Mouse (Mus musculus) natural killer cell, adult 2 months (primary cell): ENCODE measurements around the gene Ptar1.

Experiments
- DNase-seq, 2 experiments: peaks; one replicate each; pipeline ENCODE4 v3.0.0; 2022; ENCODE audit warnings: low spot score in 2 of 2

Gene Ptar1

DNA sequence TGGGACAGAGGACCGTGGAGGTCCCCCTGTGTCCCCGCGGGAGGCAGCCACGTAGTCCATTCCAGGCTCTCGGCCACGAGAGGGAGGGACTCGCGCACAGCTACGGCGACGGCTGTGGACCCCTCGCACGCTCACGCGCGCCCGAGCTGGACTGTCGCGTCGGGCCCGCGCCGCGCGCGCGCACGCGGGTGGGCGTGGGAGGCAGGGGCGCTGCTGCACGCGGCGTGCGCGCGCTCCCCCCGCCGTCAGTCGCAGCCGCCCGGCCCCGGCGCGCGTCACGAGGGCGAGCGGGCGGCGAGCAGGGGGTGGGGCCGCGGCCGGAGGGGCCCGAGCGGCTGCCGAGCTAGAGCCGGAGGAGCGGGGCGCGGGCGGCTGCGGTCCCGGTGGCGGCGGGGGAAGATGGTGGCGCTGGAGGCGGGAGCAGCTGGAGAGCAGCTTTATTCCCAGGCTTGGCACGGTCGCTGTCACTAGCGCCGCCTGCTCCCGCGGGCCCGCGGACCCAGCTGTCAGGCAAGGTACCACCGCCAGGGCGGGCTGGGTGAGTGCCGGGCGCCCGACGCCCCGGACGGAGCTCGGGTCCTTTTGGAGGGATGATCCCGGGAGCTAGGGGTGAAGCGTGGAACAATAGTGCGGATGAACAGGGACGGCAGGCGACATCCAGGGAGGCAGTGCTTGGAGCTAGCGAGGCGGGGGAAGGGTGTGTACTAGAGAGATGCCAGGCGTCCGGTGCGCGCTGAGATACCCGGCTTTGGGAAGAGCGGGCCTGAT lies 71.5 kb downstream of the Ptar1 start, which contains the start of gene Apba1:
Gene Apba1 (plus strand): TSS at position 334 of the 768 bp plus-strand sequence.
- peak; percentile 11 to 26 for DNase-seq

DNA sequence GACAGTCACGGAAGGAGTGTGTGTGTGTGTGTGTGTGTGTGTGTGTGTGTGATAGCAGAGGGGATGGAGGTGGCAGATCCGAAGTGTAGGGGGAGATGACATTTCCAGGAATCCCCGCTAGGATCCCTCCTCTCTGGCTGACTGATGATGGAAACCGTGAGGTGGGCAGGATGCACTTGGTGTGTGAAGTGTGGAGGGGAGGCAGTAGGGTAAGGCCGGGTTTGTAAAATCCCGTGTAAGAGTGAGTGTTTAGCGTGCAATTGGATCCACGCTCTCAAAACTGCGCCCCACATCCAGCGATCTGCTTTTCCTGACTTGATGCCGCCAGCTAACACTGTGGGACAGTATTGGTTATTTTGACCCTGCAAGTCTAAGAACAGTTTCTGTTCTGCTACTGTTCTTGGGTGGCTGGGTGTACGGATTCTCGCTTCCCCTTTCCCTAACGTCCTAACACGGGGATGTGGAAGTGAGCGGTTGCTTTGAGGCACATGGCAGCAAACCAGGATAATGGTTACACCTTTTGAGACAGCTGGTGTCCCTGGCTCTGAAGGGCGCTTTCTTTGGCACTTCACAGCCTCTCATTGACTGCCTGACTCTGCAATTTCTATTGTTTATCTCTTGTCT lies 72.2 kb downstream of the Ptar1 start:
- peak in 1 of 2 experiments; percentile 21 for DNase-seq

DNA sequence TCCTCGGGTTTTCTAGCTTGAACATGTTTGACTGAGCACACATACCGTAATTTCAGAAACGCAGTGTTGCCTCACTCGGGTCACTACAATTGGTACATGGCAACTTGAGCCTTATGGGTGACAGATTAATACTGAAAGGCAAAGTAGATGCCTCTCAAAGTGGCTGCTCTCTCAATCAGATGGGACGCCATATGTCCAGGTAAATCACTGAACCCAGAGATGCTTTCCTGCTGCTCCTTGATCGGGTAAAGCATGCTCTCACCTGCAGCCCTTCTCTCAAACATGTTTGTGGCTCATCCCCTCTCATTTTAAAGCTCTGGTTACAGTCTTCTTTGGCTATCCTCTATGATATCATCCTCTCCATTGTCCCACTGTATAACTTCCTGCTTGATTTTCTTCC lies 76.1 kb downstream of the Ptar1 start:
- DNase-seq: no peak

DNA sequence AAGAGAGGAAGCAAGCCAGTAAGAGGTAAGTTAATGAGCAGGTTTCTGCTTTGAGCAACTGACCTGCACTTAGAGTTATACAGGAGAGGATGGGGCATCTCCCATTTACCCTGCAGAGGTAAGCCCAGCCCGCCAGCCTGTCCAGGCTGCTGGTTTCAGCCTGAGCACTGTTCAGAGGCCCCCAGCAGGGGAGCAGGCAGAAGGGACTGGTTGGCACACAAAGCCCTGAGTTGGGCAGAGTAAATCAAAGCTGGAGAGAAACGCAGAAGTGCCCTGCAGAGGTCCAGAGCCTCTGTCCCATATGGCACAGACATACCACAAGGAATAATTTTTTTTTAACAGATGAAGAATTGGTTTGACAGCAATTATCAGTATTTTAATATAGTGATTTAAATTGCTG lies 76.8 kb downstream of the Ptar1 start:
- DNase-seq: no peak

DNA sequence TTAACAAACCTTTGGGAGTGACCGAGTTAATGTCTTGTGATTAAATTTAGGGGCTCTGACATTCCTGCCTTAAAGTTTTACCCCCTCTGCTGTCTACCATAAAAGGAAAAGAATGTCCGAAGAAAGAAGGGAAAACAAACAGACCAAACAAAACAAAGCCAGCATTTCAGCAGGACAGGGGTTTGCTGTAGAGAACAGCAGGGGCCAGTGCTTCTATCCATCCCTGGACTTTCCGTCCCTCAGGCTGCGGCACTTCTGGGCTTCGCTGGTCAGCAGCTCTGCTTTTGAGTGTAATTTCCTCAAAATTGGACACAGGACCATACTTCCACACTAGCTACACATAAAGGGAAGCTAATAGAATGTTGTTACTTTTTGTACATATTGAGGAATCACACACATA lies 81.6 kb downstream of the Ptar1 start:
- no peak for DNase-seq

DNA sequence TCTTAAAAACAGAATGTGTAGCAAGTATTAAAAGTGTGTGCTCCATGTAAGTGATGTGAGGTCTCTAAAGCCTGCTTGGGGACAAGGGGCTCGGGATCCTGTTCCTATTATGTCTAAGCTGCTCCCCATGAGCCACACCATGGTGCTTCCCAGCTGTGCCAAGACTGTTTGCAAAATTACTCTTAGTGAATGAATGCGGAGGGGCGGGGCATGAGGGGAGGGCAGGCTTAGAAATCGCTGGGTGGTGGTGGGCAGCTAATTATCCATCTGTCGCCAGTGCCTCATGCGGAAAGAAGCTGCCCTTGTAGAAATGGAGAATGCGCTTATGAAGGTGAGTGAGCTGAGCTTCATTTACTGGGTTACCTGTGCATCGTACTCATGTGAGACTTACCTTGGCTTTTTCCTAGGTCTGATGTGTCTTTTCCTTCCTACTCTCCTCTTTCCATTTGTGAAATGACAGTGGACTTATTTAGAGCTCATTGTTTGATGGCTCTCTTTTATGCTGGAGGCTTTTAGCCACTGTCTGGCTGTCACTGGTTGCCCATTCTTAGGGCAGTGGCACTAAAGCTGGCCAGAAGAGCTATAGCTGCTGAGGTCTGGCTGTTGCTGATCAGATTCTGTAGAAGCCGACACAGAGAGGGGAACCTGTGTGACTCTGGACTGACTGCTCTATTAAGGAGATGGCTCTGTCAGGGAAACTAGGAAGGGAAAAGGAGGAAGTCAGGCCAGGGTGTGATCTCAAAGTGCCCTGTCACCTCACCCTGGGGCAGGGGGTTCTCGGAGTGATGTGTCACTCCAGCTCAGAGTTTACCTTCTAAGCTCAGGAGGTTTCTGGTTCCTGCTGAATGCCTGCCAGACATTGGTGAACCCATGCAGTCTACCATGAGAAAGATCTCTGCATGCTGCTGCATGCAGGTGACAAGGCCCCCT lies 83.5 kb downstream of the Ptar1 start:
- no peak for DNase-seq

DNA sequence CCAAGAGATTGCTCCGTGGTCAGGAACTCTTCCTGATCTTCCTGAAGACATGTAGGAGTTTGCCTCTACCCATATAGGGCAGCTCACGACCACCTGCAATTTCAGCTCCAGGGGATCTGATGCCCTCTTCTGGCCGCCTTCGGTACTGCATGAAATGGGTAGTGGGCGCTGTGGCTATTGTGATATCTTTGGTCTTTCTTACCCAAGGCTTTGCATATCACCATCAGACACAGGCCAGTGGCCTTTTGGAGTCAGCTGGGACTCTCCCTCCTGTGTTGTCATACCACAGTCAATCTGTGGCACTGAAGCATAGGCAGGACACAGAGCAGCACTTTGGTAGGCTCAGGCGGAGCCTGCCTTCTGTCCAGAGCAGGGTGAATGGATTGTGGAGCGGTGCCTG lies 84.7 kb downstream of the Ptar1 start:
- DNase-seq: peak in 1 of 2 experiments; percentile 19

DNA sequence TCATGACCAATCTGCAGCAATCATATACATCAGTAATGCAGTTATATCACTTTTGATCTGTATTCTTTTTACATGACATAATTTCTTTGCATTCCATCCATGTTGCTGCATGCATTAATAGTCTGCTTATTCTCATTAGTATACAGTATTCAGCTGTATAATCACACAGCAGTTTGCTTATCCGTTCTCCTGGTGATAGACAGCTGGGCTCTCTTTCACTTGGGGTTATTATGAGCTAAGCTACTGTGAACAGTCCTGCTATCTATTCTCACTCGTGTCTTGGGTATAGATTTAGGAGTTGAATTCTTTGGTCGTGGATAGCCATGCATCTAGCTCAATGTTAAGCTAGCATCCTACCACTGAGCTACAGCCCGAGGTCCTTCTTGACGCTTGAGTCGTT lies 88.1 kb downstream of the Ptar1 start:
- DNase-seq: no peak

DNA sequence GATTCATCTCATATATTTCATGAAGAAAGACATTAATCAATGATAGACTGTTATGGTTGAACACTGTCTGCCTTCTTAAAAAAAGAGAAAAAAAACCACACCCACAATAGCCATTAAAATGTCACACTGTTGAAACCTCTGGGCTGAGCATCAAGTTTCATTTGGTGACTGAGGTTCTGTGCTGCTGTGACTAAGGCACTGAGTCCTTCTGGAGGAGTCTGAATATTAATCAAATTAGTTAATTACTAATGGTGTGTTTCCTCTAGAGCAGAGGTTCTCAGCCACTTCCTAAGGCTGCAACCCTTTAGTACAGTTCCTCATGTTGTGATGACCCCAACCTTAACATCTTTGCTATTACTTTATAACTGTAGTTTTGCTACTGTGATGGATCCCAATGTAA lies 91.9 kb downstream of the Ptar1 start:
- DNase-seq: no peak

DNA sequence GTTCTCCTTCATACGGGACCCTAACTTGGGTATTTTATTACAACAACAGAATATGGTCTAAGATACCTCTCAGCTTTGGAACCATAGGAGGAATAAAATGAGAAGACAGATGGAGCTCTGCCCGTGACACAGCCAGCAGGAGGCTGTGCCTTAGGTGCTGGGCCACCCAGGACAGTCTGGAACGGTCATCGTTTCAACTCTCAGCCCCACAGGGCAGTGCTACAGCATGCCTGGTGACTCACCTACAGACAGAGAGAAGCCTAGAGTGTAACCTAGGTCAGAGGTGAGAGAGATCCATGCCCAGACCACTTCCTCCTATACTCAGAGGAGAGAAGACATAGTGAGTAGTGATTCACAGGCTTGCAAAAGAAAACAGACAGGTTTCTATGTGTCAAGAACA lies 92.9 kb downstream of the Ptar1 start:
- no peak for DNase-seq
